ENCODE assay signal across 26 mouse cellular contexts in genomic region chr8:12207412-12207811, GRCm38 (mm10).
A peak's percentile ranks its signal among the peaks of the same experiment; 100 is the strongest.
DNase-seq lines count a peak whose midpoint lies in the region; ATAC-seq and TF ChIP-seq lines count a peak whose summit lies in the region.
"Had no signal": no experiment of that assay in that cellular context is flagged by ENCODE, and none has a peak within 500 bp of the region (broad histone marks: within the 10 kb centered on the region; RNA-seq: fewer than 3 reads in every experiment).

No protein-coding gene starts in this region.

- no peak overlapping the region for H3K9ac ChIP-seq in hindbrain, embryonic 11.5 days (ENCODE audit: low read depth, low read length)
- no peak overlapping the region for H3K9ac ChIP-seq in hindbrain, embryonic 14.5 days
- no peak overlapping the region for H3K9ac ChIP-seq in midbrain, embryonic 14.5 days (replicated peaks; ENCODE audit: low read length)
- H3K9ac ChIP-seq in midbrain, embryonic 15.5 days: no peak overlapping the region
- H3K9ac ChIP-seq in forebrain, embryonic 12.5 days: no peak overlapping the region
- no peak overlapping the region for H3K9ac ChIP-seq in forebrain, postnatal 0 days
- H3K9ac ChIP-seq: heart, embryonic 15.5 days; kidney, embryonic 15.5 days; liver, embryonic 12.5 days; liver, postnatal 0 days had no signal

- H3K27ac ChIP-seq in hindbrain, embryonic 11.5 days (ENCODE audit: low read depth, low read length): no peak overlapping the region
- no peak overlapping the region for H3K27ac ChIP-seq in hindbrain, embryonic 14.5 days
- H3K27ac ChIP-seq in midbrain, embryonic 14.5 days (replicated peaks; ENCODE audit: low read depth, low read length): no peak overlapping the region
- no peak overlapping the region for H3K27ac ChIP-seq in midbrain, embryonic 15.5 days
- H3K27ac ChIP-seq in forebrain, embryonic 12.5 days: peak overlapping the region; percentile 71
- no peak overlapping the region for H3K27ac ChIP-seq in forebrain, postnatal 0 days (ENCODE audit: low read depth, low read length)
- H3K27ac ChIP-seq: heart, embryonic 15.5 days; kidney, embryonic 15.5 days; liver, embryonic 12.5 days; stomach, postnatal 0 days had no signal

- H3K4me3 ChIP-seq in hindbrain, embryonic 11.5 days (ENCODE audit: low read depth, low read length): no peak overlapping the region
- no peak overlapping the region for H3K4me3 ChIP-seq in hindbrain, embryonic 14.5 days (replicated peaks; ENCODE audit: low read length)
- no peak overlapping the region for H3K4me3 ChIP-seq in midbrain, embryonic 14.5 days (replicated peaks; ENCODE audit: low read depth, low read length)
- H3K4me3 ChIP-seq in midbrain, embryonic 15.5 days: no peak overlapping the region
- H3K4me3 ChIP-seq in forebrain, embryonic 12.5 days (replicated peaks): no peak overlapping the region
- H3K4me3 ChIP-seq in forebrain, postnatal 0 days (ENCODE audit: low read depth, low read length): no peak overlapping the region
- H3K4me3 ChIP-seq: heart, embryonic 15.5 days; kidney, embryonic 15.5 days; liver, embryonic 12.5 days had no signal

- 71% methylated on average over 3 of the region's 3 CpGs for WGBS in hindbrain, embryonic 11.5 days
- 61% methylated on average over 3 of the region's 3 CpGs for WGBS in hindbrain, embryonic 14.5 days
- WGBS in midbrain, embryonic 14.5 days: 57% methylated on average over 3 of the region's 3 CpGs
- 57% methylated on average over 3 of the region's 3 CpGs for WGBS in midbrain, embryonic 15.5 days
- 54% methylated on average over 3 of the region's 3 CpGs for WGBS in forebrain, embryonic 12.5 days
- 36% methylated on average over 3 of the region's 3 CpGs for WGBS in forebrain, postnatal 0 days

- H3K27me3 ChIP-seq in hindbrain, embryonic 11.5 days (ENCODE audit: control insufficient read depth, insufficient read depth, low read length): 0 out of 2 replicates have a peak, but pooled peaks cover 7% of the 10 kb centered on the region
- peaks cover 11% of the 10 kb centered on the region for H3K27me3 ChIP-seq in hindbrain, embryonic 14.5 days (ENCODE audit: control insufficient read depth, insufficient read depth, low read length)
- peaks cover 27% of the 10 kb centered on the region for H3K27me3 ChIP-seq in midbrain, embryonic 14.5 days (ENCODE audit: control insufficient read depth, insufficient read depth, low read length)
- H3K27me3 ChIP-seq in midbrain, embryonic 15.5 days (replicated peaks): peaks cover 21% of the 10 kb centered on the region
- H3K27me3 ChIP-seq in forebrain, embryonic 12.5 days: peaks cover 56% of the 10 kb centered on the region
- no peaks in the 10 kb centered on the region; the same call in 1 of the 2 replicates for H3K27me3 ChIP-seq in forebrain, postnatal 0 days (ENCODE audit: insufficient read depth, low read length)

- no peak for TF ChIP-seq CTCF in forebrain, postnatal 0 days (IDR thresholded peaks at IDR 0.05; ENCODE audit: low read depth)

- H3K4me1 ChIP-seq in hindbrain, embryonic 11.5 days (replicated peaks; ENCODE audit: control insufficient read depth, insufficient read depth, low read length): peaks cover 4% of the 10 kb centered on the region; the same call in 1 of the 2 replicates
- H3K4me1 ChIP-seq in hindbrain, embryonic 14.5 days (replicated peaks; ENCODE audit: control insufficient read depth, insufficient read depth, low read length): no peaks in the 10 kb centered on the region
- no peaks in the 10 kb centered on the region for H3K4me1 ChIP-seq in midbrain, embryonic 14.5 days (ENCODE audit: control insufficient read depth, insufficient read depth, low read length)
- H3K4me1 ChIP-seq in midbrain, embryonic 15.5 days: 0 out of 2 replicates have a peak, but pooled peaks cover 3% of the 10 kb centered on the region
- H3K4me1 ChIP-seq in forebrain, embryonic 12.5 days: peaks cover 23% of the 10 kb centered on the region
- no peaks in the 10 kb centered on the region for H3K4me1 ChIP-seq in forebrain, postnatal 0 days (ENCODE audit: insufficient read depth)
- H3K4me1 ChIP-seq: heart, embryonic 15.5 days; kidney, embryonic 15.5 days; liver, embryonic 12.5 days had no signal

- no peaks in the 10 kb centered on the region for H3K9me3 ChIP-seq in hindbrain, embryonic 11.5 days (ENCODE audit: control insufficient read depth, low read length)
- no peaks in the 10 kb centered on the region for H3K9me3 ChIP-seq in hindbrain, embryonic 14.5 days (ENCODE audit: control insufficient read depth, low read length)
- H3K9me3 ChIP-seq in midbrain, embryonic 14.5 days (ENCODE audit: control insufficient read depth, low read length): no peaks in the 10 kb centered on the region
- H3K9me3 ChIP-seq in midbrain, embryonic 15.5 days: no peaks in the 10 kb centered on the region
- no peaks in the 10 kb centered on the region for H3K9me3 ChIP-seq in forebrain, embryonic 12.5 days
- H3K9me3 ChIP-seq in forebrain, postnatal 0 days (ENCODE audit: low read length): no peaks in the 10 kb centered on the region
- H3K9me3 ChIP-seq: G1E; heart, embryonic 15.5 days; kidney, embryonic 15.5 days; liver, embryonic 12.5 days had no signal

- ATAC-seq in hindbrain, embryonic 11.5 days (ENCODE audit: low FRiP score): no peak
- ATAC-seq in hindbrain, embryonic 14.5 days (ENCODE audit: low FRiP score): no peak; the same call in 1 of the 2 replicates
- no peak for ATAC-seq in midbrain, embryonic 14.5 days (ENCODE audit: low FRiP score, low TSS enrichment)
- ATAC-seq in midbrain, embryonic 15.5 days (replicated peaks): no peak
- ATAC-seq in forebrain, embryonic 12.5 days (ENCODE audit: low FRiP score): peak; percentile 90
- ATAC-seq in forebrain, postnatal 0 days: peak; percentile 74
- ATAC-seq: inflammation-experienced regulatory T-cells, adult 6 months; liver, embryonic 12.5 days; liver, postnatal 0 days had no signal

- H3K4me2 ChIP-seq in hindbrain, embryonic 11.5 days (replicated peaks; ENCODE audit: low read depth, low read length): no peak overlapping the region
- H3K4me2 ChIP-seq in hindbrain, embryonic 14.5 days (replicated peaks): no peak overlapping the region
- no peak overlapping the region for H3K4me2 ChIP-seq in midbrain, embryonic 14.5 days (ENCODE audit: low read length)
- H3K4me2 ChIP-seq in midbrain, embryonic 15.5 days: no peak overlapping the region
- no peak overlapping the region for H3K4me2 ChIP-seq in forebrain, embryonic 12.5 days
- H3K4me2 ChIP-seq in forebrain, postnatal 0 days (ENCODE audit: low read depth): no peak overlapping the region
- H3K4me2 ChIP-seq: heart, embryonic 15.5 days; kidney, embryonic 15.5 days; liver, embryonic 12.5 days had no signal

- no peaks in the 10 kb centered on the region for H3K36me3 ChIP-seq in hindbrain, embryonic 11.5 days (ENCODE audit: control insufficient read depth, insufficient read depth, low read length)
- H3K36me3 ChIP-seq in hindbrain, embryonic 14.5 days (replicated peaks; ENCODE audit: control insufficient read depth, insufficient read depth): no peaks in the 10 kb centered on the region
- H3K36me3 ChIP-seq in midbrain, embryonic 14.5 days (ENCODE audit: control insufficient read depth, insufficient read depth, low read length): no peaks in the 10 kb centered on the region
- no peaks in the 10 kb centered on the region for H3K36me3 ChIP-seq in midbrain, embryonic 15.5 days (replicated peaks)
- no peaks in the 10 kb centered on the region for H3K36me3 ChIP-seq in forebrain, embryonic 12.5 days (replicated peaks)
- H3K36me3 ChIP-seq in forebrain, postnatal 0 days (ENCODE audit: insufficient read depth): no peaks in the 10 kb centered on the region
- H3K36me3 ChIP-seq: G1E; heart, embryonic 15.5 days; kidney, embryonic 15.5 days; liver, embryonic 12.5 days had no signal

- peak; percentile 34 for DNase-seq in hindbrain, embryonic 11.5 days (ENCODE audit: low spot score)
- DNase-seq in hindbrain, embryonic 14.5 days (ENCODE audit: low spot score): no peak
- DNase-seq in midbrain, embryonic 14.5 days: peak; percentile 46
- peak; percentile 32 for DNase-seq in forebrain, postnatal 0 days
- DNase-seq in embryo, embryonic 11 days: no peak
- no peak for DNase-seq in right cerebral cortex, postnatal 4 days
- DNase-seq: adrenal gland, adult 8-10 months; cerebellum, adult 8-10 months; cerebellum, postnatal 25 days; gastrocnemius, postnatal 10 days; heart, postnatal 36 days; kidney, adult 11 months; kidney, postnatal 25 days; liver, postnatal 0 days; lung, postnatal 36 days; right cerebral cortex, adult 18-20 months; thymus, adult 18-20 months; thymus, postnatal 25 days had no signal

Comparison
In these comparisons a context has a peak if more than half of its experiments do, and no peak if none do; other contexts are left out.
1. DNase-seq: peak in hindbrain, embryonic 11.5 days (single experiment), midbrain, embryonic 14.5 days (single experiment) and forebrain, postnatal 0 days (single experiment); none in hindbrain, embryonic 14.5 days (single experiment), embryo, embryonic 11 days (single experiment) and right cerebral cortex, postnatal 4 days (single experiment).
2. ATAC-seq: peak in forebrain, embryonic 12.5 days (single experiment) and forebrain, postnatal 0 days (single experiment); none in hindbrain, embryonic 11.5 days (single experiment), hindbrain, embryonic 14.5 days (single experiment), midbrain, embryonic 14.5 days (single experiment) and midbrain, embryonic 15.5 days (single experiment).